Mouse (Mus musculus) MN1 (cell line): Measurements from ENCODE around the gene Vmn2r85.
"Not testable (repeated sequence)": the region's sequence is repeated elsewhere in the genome, so short reads cannot be mapped to it uniquely, and the experiment has no call there.

Experiments used
- DNase-seq: peaks from one replicate; pipeline ENCODE4 v3.0.0-alpha.2; 2016; ENCODE audit warnings: low spot score

Vmn2r85 gene

GRCm38 (mm10) chr10:130429603-130430002 lies at the start of gene Vmn2r85:
Gene Vmn2r85, minus strand, starts transcription at chr10:130429703.
- not testable (repeated sequence) for DNase-seq

- no peak for DNase-seq
Measured at GRCm38 (mm10) chr10:130470311-130470760, 40.8 kb upstream of the Vmn2r85 start.

DNA sequence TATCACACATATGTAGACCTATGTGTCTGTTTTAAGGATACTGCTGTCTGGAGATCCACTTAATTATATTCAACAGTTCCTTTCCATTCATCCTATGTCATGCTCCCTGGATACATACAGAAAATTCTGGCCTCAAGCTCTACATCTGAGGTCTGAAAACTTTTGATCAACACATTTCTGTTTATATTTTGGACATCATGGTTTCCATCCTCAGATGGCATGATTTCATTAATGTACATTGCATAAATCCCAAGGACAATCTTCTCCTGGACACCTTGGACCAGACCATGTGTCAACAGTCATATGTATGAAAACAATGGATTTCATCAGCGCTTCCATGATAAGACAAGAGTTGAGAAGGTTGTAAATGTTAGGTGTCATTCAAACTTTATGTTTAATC lies 26.4 kb upstream of the Vmn2r85 start, which contains the start of gene Vmn2r86:
TSS of gene Vmn2r86 (minus strand) at position 101 of the 400 bp plus-strand sequence.
- not testable (repeated sequence) for DNase-seq

GRCm38 (mm10) chr10:130444776-130445175 lies 15.3 kb upstream of the Vmn2r85 start:
- no peak for DNase-seq

GRCm38 (mm10) chr10:130434185-130434898 lies 4.8 kb upstream of the Vmn2r85 start:
- not testable (repeated sequence) for DNase-seq

DNA sequence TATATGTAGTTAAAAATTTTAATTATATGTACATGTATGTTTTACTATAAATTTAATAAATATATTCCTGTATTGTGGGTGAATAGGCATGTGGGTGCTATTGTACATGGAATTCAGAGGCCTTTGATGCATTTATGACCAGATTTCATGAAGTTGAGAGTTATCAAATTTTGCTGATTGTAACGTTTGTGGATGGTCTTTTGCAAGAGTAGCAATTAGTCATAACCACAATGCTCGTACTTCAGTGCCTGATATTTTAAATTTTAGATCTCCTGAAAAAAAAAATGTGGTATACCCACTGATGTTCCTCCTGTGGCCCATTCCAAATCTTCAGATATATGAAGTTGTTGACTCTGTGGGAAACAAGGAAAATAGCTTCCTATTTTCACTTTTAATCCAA lies 7.1 kb downstream of the Vmn2r85 start:
- not testable (repeated sequence) for DNase-seq

DNA sequence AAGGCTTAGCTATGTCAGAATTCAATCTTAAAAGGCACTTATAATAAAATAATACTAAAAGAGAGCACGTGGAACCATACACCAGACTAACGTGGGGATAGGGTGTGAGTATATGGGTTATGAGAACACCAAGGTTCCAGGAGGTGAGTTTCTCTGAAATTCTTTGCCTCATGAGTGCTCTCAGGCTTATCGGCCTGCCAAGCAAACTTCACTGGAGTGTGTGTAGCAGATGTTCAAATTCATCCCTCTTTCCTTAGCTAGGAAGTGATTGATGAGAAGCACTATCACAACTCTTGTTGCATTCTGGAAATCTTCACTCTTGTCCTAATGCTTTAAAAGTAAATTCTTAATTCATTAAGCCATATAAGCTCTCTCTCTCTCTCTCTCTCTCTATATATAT lies 9.1 kb downstream of the Vmn2r85 start:
- DNase-seq: no peak

DNA sequence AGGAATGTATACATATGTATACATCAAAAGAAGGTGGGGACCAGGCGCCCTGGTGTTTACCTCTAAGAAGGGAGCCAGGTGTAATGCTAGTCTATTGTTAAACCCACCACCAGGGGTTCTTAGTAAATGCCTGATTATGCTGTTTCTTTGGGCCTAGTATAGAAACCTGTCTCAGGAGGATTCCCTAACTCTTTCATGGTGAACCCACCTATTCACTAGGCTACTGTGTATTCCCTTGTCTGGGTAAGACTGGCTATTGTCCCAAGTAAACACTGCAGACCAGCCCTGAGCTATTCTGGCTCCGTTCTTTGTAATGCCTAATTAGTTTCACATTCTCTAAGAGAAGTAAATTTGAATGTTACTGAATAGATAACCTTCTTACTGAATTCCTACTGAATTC lies 9.5 kb downstream of the Vmn2r85 start:
- not testable (repeated sequence) for DNase-seq

GRCm38 (mm10) chr10:130416352-130416751 lies 13.2 kb downstream of the Vmn2r85 start:
- DNase-seq: not testable (repeated sequence)

DNA sequence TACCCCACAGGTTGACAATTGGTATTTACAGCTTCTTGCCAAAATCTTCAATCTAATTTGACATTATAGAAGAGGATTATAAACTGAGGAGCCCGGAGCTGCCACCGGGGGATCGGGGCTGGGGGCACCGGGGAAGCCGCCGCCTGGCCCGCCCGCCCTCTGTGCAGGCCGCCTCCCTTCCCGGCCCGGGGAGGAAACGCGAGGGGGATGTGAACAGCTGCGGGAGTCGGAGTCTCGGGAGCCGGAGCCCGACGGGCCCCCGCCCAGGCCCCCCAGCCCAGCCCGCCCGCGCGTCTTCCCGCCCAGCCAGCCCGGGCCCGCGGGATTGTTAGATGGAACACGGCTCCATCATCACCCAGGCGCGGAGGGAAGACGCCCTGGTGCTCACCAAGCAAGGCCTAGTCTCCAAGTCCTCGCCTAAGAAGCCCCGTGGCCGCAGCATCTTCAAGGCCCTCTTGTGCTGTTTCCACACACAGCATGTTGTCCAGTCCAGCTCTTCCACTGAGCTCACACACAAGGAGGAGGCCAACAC lies 17.3 kb downstream of the Vmn2r85 start:
- not testable (repeated sequence) for DNase-seq

DNA sequence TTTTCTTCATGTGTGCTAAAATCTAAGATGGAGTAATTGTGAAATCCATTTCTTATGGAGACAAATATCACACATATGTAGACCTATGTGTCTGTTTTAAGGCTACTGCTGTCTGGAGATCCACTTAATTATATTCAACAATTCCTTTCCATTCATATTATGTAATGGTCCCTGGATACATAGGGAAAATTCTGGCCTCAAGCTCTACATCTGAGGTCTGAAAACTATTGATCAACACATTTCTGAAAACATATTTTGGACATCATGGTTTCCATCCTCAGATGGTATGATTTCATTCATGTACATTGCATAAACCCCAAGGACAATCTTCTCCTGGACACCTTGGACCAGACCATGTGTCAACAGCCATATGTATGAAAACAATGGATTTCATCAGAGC lies 35.3 kb downstream of the Vmn2r85 start, which contains the start of gene Vmn2r84:
TSS of gene Vmn2r84 (minus strand) at position 101 of the 400 bp plus-strand sequence.
- DNase-seq: no peak

- DNase-seq: no peak
Measured at GRCm38 (mm10) chr10:130375145-130375544, 54.4 kb downstream of the Vmn2r85 start.

GRCm38 (mm10) chr10:130372491-130373173 lies 56.9 kb downstream of the Vmn2r85 start:
- no peak for DNase-seq

DNA sequence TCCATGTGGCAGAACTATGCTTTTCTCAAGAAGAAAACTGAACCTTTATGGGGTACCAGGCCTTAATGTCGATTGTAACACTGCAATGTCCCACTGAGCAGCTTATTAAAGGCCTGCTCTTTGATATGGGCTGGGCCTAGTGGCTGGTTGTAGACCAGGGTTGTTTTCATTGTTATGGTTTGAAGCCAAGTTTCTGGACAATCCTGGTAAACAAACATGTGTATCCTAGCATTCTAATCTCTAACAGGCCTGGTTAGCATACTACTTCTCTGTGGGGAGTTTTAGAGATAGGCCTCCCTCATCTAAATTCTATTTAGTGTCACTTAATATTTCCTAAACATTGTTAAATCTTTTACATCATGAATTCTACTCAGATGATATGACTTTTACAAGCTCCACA lies 57.9 kb downstream of the Vmn2r85 start:
- DNase-seq: no peak

DNA sequence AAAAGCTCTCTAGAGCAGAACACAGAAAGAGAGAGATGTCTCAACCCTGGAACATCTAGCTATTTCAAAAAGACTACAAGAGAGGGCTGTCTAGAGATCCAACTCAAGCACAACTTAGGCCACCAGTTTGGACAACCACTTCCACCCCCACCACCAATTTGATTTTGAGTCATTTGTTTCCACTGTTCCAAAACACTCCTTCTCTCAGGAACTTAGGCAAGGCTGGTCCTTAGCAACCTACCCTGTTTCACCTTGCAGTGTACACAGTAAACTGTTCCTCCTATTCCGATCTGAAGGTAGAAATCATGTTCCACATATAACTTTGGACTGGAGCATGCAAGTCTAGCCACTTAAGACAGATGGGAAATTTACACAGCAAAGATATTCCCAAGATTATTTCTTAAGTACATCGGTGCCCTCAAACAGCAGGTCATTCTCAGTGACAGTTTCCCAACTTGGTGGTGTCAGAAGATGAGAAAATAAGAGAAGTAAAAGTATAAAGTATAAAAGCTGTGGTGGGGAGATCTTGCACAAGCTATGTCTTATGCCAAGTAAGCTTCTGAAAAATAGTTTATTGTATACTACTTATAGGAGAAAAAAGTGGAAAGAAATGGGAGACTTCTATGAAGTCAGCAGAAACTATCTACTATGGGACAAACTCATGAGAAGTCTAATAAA lies 59.4 kb downstream of the Vmn2r85 start:
- DNase-seq: no peak

- DNase-seq: no peak
Measured at GRCm38 (mm10) chr10:130368384-130368783, 61.1 kb downstream of the Vmn2r85 start.

DNA sequence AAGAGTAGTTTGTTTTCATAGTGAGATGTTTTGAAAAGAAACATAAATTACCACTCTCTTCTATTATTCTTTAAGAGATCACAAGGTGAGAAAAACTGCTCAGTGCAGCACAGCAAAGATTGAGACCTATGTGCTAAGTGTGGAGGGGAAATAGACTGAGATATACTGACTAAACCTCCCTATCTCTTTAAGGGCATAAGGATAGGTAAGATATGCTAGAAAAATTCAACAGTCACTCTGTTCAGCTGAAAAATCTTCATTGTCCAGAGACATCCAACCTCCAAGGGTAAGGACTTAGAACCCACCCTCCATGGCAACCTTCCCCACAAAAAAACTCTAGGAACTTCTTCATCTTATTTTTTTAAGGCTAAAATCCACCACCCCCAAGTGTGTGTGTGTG lies 64.7 kb downstream of the Vmn2r85 start:
- DNase-seq: no peak
